Mouse (Mus musculus) CH12.LX (cell line): ENCODE data around the gene Lrrc74b. TPM values are rescaled to one million over a fixed set of nuclear protein-coding genes. Genes with fewer than 3 reads are reported as not detected.

Source experiments
- DNase-seq: peaks from one replicate; pipeline ENCODE4 v3.0.0-alpha.2; 2013; ENCODE audit errors: extremely low read depth
- H3K27ac ChIP-seq: 2 replicates; pipeline ENCODE4 v1.5.1; 2012; ENCODE audit warnings: low read depth, mild to moderate bottlenecking, control low read depth, moderate library complexity; ENCODE audit not compliant: insufficient read depth
- H3K27me3 ChIP-seq: replicated peaks from 2 replicates; pipeline ENCODE3; 2012; ENCODE audit warnings: inconsistent platforms
- H3K36me3 ChIP-seq, 2 experiments: replicated peaks in 1 of 2; 2 replicates each; pipeline versions ENCODE3 to v1.6.1; 2012; ENCODE audit warnings: inconsistent platforms in 1 of 2, low read length in 1 of 2, mild to moderate bottlenecking in 1 of 2, mixed read lengths in 1 of 2, moderate library complexity in 1 of 2; ENCODE audit not compliant: control insufficient read depth in 1 of 2, insufficient read depth in 1 of 2
- H3K4me1 ChIP-seq, 2 experiments: 2 replicates each; pipeline ENCODE4 v1.6.1; 2012; ENCODE audit warnings: inconsistent platforms in 1 of 2, moderate library complexity in 1 of 2; ENCODE audit not compliant: insufficient read depth in 2 of 2, control insufficient read depth in 1 of 2
- H3K4me2 ChIP-seq: 2 replicates; pipeline ENCODE4 v1.6.1; 2012; ENCODE audit warnings: low read depth, mild to moderate bottlenecking, control low read depth; ENCODE audit not compliant: poor library complexity, insufficient read depth, severe bottlenecking
- H3K4me3 ChIP-seq, 3 experiments: fragments of 150-350 bp in 1 of 3; sonication (generic) in 1 of 3; replicated peaks in 1 of 3; 2 replicates each; pipeline versions ENCODE3 to v1.5.1; 2011 to 2012; ENCODE audit warnings: low read depth in 2 of 3, low read length in 2 of 3, mild to moderate bottlenecking in 2 of 3, moderate library complexity in 2 of 3, control low read depth in 1 of 3, improper control_type of control experiment in 1 of 3, inconsistent platforms in 1 of 3, mixed read lengths in 1 of 3; ENCODE audit not compliant: poor library complexity in 1 of 3
- H3K79me2 ChIP-seq: replicated peaks from 2 replicates; pipeline ENCODE4 v1.6.1; 2012; ENCODE audit warnings: mild to moderate bottlenecking, moderate library complexity; ENCODE audit not compliant: control insufficient read depth, poor library complexity, insufficient read depth, severe bottlenecking; ENCODE audit errors: extremely low read depth
- H3K9ac ChIP-seq: 2 replicates; pipeline ENCODE4 v1.6.1; 2012; ENCODE audit warnings: low read depth, mild to moderate bottlenecking, control low read depth, moderate library complexity; ENCODE audit not compliant: insufficient read depth
- H3K9me3 ChIP-seq: replicated peaks from 2 replicates; pipeline ENCODE3; 2012; ENCODE audit warnings: low read length, inconsistent platforms, mixed read lengths
- BHLHE40 ChIP-seq: IDR thresholded peaks from 2 replicates; pipeline ENCODE4 v1.6.1; 2011; ENCODE audit warnings: mild to moderate bottlenecking, low read depth, low read length, improper control_type of control experiment
- CHD2 ChIP-seq: IDR thresholded peaks from 2 replicates; pipeline ENCODE4 v1.6.1; 2011; ENCODE audit warnings: low read length, improper control_type of control experiment
- CTCF ChIP-seq, 2 experiments: IDR thresholded peaks in 1 of 2; conservative IDR thresholded peaks in 1 of 2; 2 replicates each; pipeline ENCODE4 v1.5.1; 2011 to 2012; ENCODE audit warnings: low read depth in 2 of 2, low read length in 2 of 2, improper control_type of control experiment in 1 of 2, inconsistent platforms in 1 of 2, mild to moderate bottlenecking in 1 of 2, moderate library complexity in 1 of 2
- E2F4 ChIP-seq: IDR thresholded peaks from 2 replicates; pipeline ENCODE4 v1.6.1; 2011; ENCODE audit warnings: low read depth, low read length, improper control_type of control experiment; ENCODE audit not compliant: insufficient replicate concordance
- ELF1 ChIP-seq: IDR thresholded peaks from 2 replicates; pipeline ENCODE4 v1.6.1; 2014; ENCODE audit warnings: low read depth, mild to moderate bottlenecking, inconsistent platforms, low read length, improper control_type of control experiment
- EP300 ChIP-seq: IDR thresholded peaks from 2 replicates; pipeline ENCODE4 v1.6.1; 2011; ENCODE audit warnings: low read length, improper control_type of control experiment
- GABPA ChIP-seq: IDR thresholded peaks from 2 replicates; pipeline ENCODE4 v1.6.1; 2012; ENCODE audit warnings: low read depth, low read length, improper control_type of control experiment, inconsistent platforms; ENCODE audit not compliant: insufficient replicate concordance
- HCFC1 ChIP-seq: IDR thresholded peaks from 2 replicates; pipeline ENCODE4 v1.6.1; 2012; ENCODE audit warnings: low read depth, mild to moderate bottlenecking, inconsistent platforms, low read length, improper control_type of control experiment
- IRF4 ChIP-seq: IDR thresholded peaks from 2 replicates; pipeline ENCODE4 v1.6.1; 2014; ENCODE audit warnings: low read depth, mild to moderate bottlenecking, inconsistent platforms, low read length, improper control_type of control experiment
- MAX ChIP-seq: IDR thresholded peaks from 2 replicates; pipeline ENCODE4 v1.6.1; 2011; ENCODE audit warnings: low read length, improper control_type of control experiment
- MAZ ChIP-seq: IDR thresholded peaks from 2 replicates; pipeline ENCODE4 v1.6.1; 2012; ENCODE audit warnings: low read depth, mild to moderate bottlenecking, inconsistent platforms, low read length, improper control_type of control experiment, moderate library complexity
- PAX5 ChIP-seq: IDR thresholded peaks from 2 replicates; pipeline ENCODE4 v1.6.1; 2012; ENCODE audit warnings: low read length, inconsistent platforms, mixed read lengths
- RAD21 ChIP-seq: IDR thresholded peaks from 2 replicates; pipeline ENCODE4 v1.6.1; 2011; ENCODE audit warnings: low read depth, mild to moderate bottlenecking, low read length, improper control_type of control experiment, moderate library complexity
- SMC3 ChIP-seq: IDR thresholded peaks from 2 replicates; pipeline ENCODE4 v1.6.1; 2011; ENCODE audit warnings: low read depth, low read length, improper control_type of control experiment
- UBTF ChIP-seq: IDR thresholded peaks from 2 replicates; pipeline ENCODE4 v1.6.1; 2012; ENCODE audit warnings: low read depth, mild to moderate bottlenecking, inconsistent platforms, low read length, improper control_type of control experiment, moderate library complexity
- ZMIZ1 ChIP-seq: IDR thresholded peaks from 2 replicates; pipeline ENCODE4 v1.6.1; 2012; ENCODE audit warnings: low read depth, mild to moderate bottlenecking, inconsistent platforms, low read length, improper control_type of control experiment
- dilution Hi-C: fragments of 300-500 bp; cut with MboI; formaldehyde crosslinking; loops from 2 replicates; pipeline ENCODE4 v1.14.3; 2020; ENCODE audit warnings: low sequenced_read_pairs; ENCODE audit not compliant: extremely low pct_unique_long_range_greater_than_20kb, extremely low pct_ligation_motif_present
- in situ Hi-C: fragments of 300-500 bp; cut with MboI; formaldehyde crosslinking; loops from 3 replicates; pipeline ENCODE4 v1.14.3; 2019; ENCODE audit warnings: low sequenced_read_pairs, low pct_ligation_motif_present, low pct_unique_long_range_greater_than_20kb, mixed read lengths
- polyA plus RNA-seq: library from polyadenylated mRNA; unstranded; fragments of >175 nt; gene quantifications from 2 replicates; pipeline ENCODE4 v1.2.1, GENCODE M21; 2012; ENCODE audit warnings: low read depth; ENCODE audit not compliant: insufficient read length
- total RNA-seq, 2 experiments: library from RNA; depleted of rRNA; stranded (reverse); fragments of 300-350 nt in 1 of 2; fragments of >200 nt in 1 of 2; gene quantifications; 2 replicates each; pipeline ENCODE4 v1.2.3; 2012 to 2014

Gene Lrrc74b
- total and polyA plus RNA-seq, 3 experiments, result 0.17 TPM; not detected in 2

DNA sequence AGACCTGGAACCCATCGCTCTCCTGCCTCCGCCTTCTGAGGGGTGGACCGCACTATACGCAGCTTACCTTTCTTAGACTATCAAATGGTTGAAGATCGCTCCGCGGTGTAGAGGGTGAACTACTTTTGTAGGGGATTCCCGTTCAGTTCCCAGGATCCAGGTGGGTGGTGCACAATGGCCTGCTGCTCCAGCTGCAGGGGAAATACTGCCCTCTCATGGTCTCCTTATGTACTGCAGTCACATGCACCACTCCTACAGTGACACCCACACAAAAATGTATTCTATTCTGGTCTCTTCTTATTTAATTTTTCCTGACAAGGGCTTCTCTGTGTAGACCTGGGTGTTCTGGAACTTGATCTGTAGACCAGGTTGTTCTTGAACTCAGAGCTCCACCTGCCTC is 22.0 kb upstream of the Lrrc74b start, which contains the start of gene Slc7a4:
Gene Slc7a4, minus strand, starts transcription at position 151 of the 400 bp plus-strand sequence.
- DNase-seq, result peak; percentile 48
- H3K79me2 ChIP-seq, result no peaks in the 10 kb centered on the region
- no peaks in the 10 kb centered on the region for H3K36me3 ChIP-seq
- H3K4me2 ChIP-seq, result no peak within 1 kb of the TSS
- H3K9me3 ChIP-seq, result peaks cover 4% of the 10 kb centered on the region
- no peak within 1 kb of the TSS for H3K9ac ChIP-seq
- H3K4me3 ChIP-seq, result no peak within 1 kb of the TSS
- peak; percentile 76 to 95 for TF ChIP-seq CTCF (conservative IDR thresholded peaks at IDR 0.05 in 1 of 2, IDR thresholded peaks at IDR 0.05 in 1 of 2; ENCODE audit: low read depth in 2 of 2, low read length in 2 of 2)
- peak; percentile 59 for TF ChIP-seq SMC3
- TF ChIP-seq BHLHE40, result peak; percentile 43; the same call in 1 of the 2 replicates
- no peak for TF ChIP-seq CHD2
- no peak for TF ChIP-seq EP300
- TF ChIP-seq MAX, result peak; percentile 58
- no peak for TF ChIP-seq ELF1
- TF ChIP-seq HCFC1, result no peak
- peak; percentile 70 for TF ChIP-seq RAD21
- dilution Hi-C loops, result no loop called here
- peaks cover 35% of the 10 kb centered on the region for H3K27me3 ChIP-seq
- in situ Hi-C loops, result no loop called here
- H3K4me1 ChIP-seq, result no peaks in the 10 kb centered on the region
- H3K27ac ChIP-seq, result no peak within 1 kb of the TSS

DNA sequence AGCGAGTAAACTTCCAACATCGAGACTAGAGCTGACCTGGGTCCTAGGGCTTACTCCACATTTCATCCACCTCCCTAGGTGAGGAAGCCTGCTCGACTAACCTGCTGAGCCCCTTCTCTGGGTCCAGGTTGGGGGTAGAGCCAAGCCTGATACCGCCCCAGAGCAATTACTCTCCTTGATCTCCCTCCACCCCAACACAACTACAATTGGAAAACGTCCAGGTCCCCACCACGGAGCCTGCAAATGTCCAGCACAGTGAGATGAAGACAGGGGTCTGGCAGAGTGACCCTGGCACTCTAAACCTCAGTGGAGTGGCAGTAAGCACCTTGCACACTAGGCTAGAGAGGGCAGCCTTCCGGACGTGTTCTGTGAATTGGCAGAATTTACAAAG is 15.8 kb upstream of the Lrrc74b start:
- dilution Hi-C loops, result no loop called here
- TF ChIP-seq GABPA (no peak), ZMIZ1 (no peak), PAX5 (no peak), BHLHE40 (no peak), E2F4 (no peak), UBTF (no peak), IRF4 (no peak), MAZ (no peak)
- H3K27me3 ChIP-seq, result peaks cover 78% of the 10 kb centered on the region

More for the DNA sequence above, 15.8 kb upstream of the Lrrc74b start:
- Histone ChIP-seq H3K4me1 (peaks cover 0 to 3% of the 10 kb centered on the region in 2 experiments; a peak in 1 of 4 replicates), H3K9ac (no peak overlapping the region), H3K79me2 (no peaks in the 10 kb centered on the region), H3K9me3 (no peaks in the 10 kb centered on the region), H3K27ac (no peak overlapping the region), H3K36me3 (no peaks in the 10 kb centered on the region), H3K4me3 (peak overlapping the region in 1 of 3 experiments; percentile 51), H3K4me2 (peak overlapping the region; percentile 17; the same call in 1 of the 2 replicates)
- no peak for DNase-seq
- in situ Hi-C loops, result no loop called here
